Mouse (Mus musculus) forebrain, embryonic 16.5 days (tissue): ENCODE data around the gene Mdm4. TPM values are rescaled to one million over a fixed set of nuclear protein-coding genes. Genes with fewer than 3 reads are reported as not detected.

Source experiments
- microRNA-seq: library from miRNA; unstranded; fragments of <30 nt; microRNA quantifications from one replicate; pipeline ENCODE4, GENCODE M21; 2017
- polyA plus RNA-seq: library from polyadenylated mRNA; unstranded; fragments of >200 nt; fragmentation: Nextera tagmentation; extraction: Ambion mirVana; gene quantifications from 2 replicates; pipeline ENCODE4 v1.2.1, GENCODE M21; 2015

Gene Mdm4
- polyA plus RNA-seq, 1 experiment from 2014 or later, result 50.6 TPM

Small RNA genes within 50 kb of the gene (microRNA-seq; reads per million reads assigned to microRNA genes)
- gene Gm44300, result not detected

Other genes starting within 250 kb of the Mdm4 start
- 48.6 and 53.8 TPM in 2 replicates for gene Lrrn2, start 150.3 kb downstream of the Mdm4 start, polyA plus RNA-seq
- 16.0 and 17.9 TPM in 2 replicates for gene Pik3c2b, start 15.1 kb upstream of the Mdm4 start, polyA plus RNA-seq
- 36.3 and 40.3 TPM in 2 replicates for gene Ppp1r15b, start 100.6 kb upstream of the Mdm4 start, polyA plus RNA-seq
- 10.7 and 11.7 TPM in 2 replicates for gene Plekha6, start 133.6 kb upstream of the Mdm4 start, polyA plus RNA-seq